Mouse (Mus musculus): ENCODE data around the gene Elmo1.

DNA sequence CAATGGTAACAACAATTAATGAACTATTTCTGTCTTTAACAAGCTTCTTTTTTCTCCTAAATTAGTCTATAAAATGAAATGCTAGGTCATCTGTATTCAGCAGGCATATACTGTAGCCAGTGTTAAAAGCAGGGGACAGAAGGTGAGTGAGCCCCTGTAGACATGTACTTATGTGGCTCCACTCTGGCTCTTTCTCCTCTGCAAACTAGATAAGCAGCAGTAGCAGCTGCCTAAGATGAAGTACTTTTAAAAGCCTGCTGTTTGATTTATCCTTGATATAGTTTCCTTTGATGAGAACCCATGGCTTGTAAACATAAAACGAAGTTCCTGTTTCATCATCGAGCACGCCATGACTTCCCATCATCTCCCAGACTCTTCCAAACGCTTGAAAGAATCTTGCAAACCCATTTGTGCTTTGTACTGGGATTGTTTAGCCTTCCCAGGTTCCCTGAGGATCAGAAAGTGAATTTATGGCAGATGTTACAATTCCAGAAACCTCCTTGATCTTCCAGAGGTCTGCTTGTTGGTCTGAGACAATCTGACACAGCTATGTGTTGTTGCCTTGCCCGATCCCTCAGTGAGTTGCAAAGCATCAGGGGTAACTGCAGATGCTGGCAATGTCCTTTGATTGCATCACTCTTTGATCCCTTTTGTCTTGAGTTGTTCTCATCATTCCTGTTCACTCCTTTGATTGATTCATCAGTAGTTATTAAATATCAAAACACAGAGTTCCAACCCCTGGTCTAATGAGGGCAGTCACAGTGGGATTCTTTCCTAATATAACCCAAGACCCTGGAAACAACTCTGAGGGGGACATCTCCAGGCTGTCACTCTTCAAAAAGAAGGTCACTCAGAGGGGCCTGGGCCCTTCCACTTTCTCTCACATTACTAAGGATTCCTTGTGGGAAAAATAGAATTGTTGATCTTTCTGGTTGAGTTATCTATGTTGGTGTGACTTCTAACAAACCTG, 326.6 kb downstream of the Elmo1 start:
- TF ChIP-seq EP300 (IDR thresholded peaks at IDR 0.05; ENCODE audit: low read depth) (no peak), CTCF (IDR thresholded peaks at IDR 0.05; ENCODE audit: low read depth) (no peak)
